Comparison of ENCODE assay signal across 24 mouse cellular contexts in the genomic region with DNA sequence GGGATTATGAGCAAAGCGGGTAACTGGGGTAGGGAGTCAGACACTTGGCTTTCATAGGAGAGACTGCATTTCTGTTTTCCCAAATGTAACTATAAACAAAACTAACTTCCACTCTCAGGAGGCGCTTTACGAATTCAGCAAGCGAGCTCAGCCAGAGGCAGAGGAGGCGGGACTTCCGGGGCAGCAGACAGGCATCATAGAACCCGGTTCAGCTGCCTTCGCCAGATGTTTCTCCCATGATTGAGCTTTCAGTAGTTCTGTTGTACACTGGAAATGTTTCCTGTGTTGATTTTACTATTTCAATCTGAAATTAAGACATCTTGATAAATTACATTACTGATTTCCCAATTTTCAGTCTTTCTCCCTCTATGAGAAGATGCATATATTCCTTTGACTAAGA.
DNase-seq lines count a peak whose midpoint lies in the region; ATAC-seq and TF ChIP-seq lines count a peak whose summit lies in the region.
"Had no signal": no experiment of that assay in that cellular context is flagged by ENCODE, and none has a peak within 500 bp of the region (broad histone marks: within the 10 kb centered on the region; RNA-seq: fewer than 3 reads in every experiment).

No protein-coding gene starts in this region.

- H3K36me3 ChIP-seq in lung, embryonic 14.5 days (ENCODE audit: insufficient read depth) = no peaks in the 10 kb centered on the region
- no peaks in the 10 kb centered on the region for H3K36me3 ChIP-seq in embryonic facial prominence, embryonic 14.5 days (ENCODE audit: control insufficient read depth, insufficient read depth, low read length)
- H3K36me3 ChIP-seq in midbrain, embryonic 10.5 days = no peaks in the 10 kb centered on the region
- H3K36me3 ChIP-seq: embryonic facial prominence, embryonic 12.5 days; forebrain, embryonic 10.5 days; heart, embryonic 12.5 days; heart, embryonic 15.5 days had no signal

- H3K9me3 ChIP-seq in lung, embryonic 14.5 days (ENCODE audit: low read depth, low read length) = no peaks in the 10 kb centered on the region
- H3K9me3 ChIP-seq in embryonic facial prominence, embryonic 14.5 days (ENCODE audit: control insufficient read depth, low read length) = no peaks in the 10 kb centered on the region
- no peaks in the 10 kb centered on the region for H3K9me3 ChIP-seq in midbrain, embryonic 10.5 days (replicated peaks)
- H3K9me3 ChIP-seq: embryonic facial prominence, embryonic 12.5 days had no signal

- H3K4me3 ChIP-seq in gastrocnemius, adult 2 months = peak overlapping the region; percentile 19; the same call in 1 of the 2 replicates
- H3K4me3 ChIP-seq in lung, embryonic 14.5 days (ENCODE audit: low read depth, low read length) = no peak overlapping the region
- no peak overlapping the region for H3K4me3 ChIP-seq in embryonic facial prominence, embryonic 14.5 days (ENCODE audit: low read depth, low read length)
- H3K4me3 ChIP-seq in midbrain, embryonic 10.5 days = no peak overlapping the region
- H3K4me3 ChIP-seq: embryonic facial prominence, embryonic 12.5 days; forebrain, embryonic 10.5 days; heart, embryonic 12.5 days; heart, embryonic 15.5 days had no signal

- TF ChIP-seq CTCF in gastrocnemius, adult 2 months (IDR thresholded peaks at IDR 0.05) = no peak
- TF ChIP-seq CTCF in lung, embryonic 14.5 days (IDR thresholded peaks at IDR 0.05; ENCODE audit: low read depth) = no peak

- H3K4me1 ChIP-seq in lung, embryonic 14.5 days (ENCODE audit: insufficient read depth) = no peaks in the 10 kb centered on the region
- no peaks in the 10 kb centered on the region for H3K4me1 ChIP-seq in embryonic facial prominence, embryonic 14.5 days (ENCODE audit: control insufficient read depth, insufficient read depth, low read length)
- no peaks in the 10 kb centered on the region for H3K4me1 ChIP-seq in midbrain, embryonic 10.5 days
- H3K4me1 ChIP-seq: embryonic facial prominence, embryonic 12.5 days; forebrain, embryonic 10.5 days; heart, embryonic 12.5 days; heart, embryonic 15.5 days had no signal

- no peak overlapping the region for H3K27ac ChIP-seq in gastrocnemius, adult 2 months
- no peak overlapping the region for H3K27ac ChIP-seq in lung, embryonic 14.5 days (ENCODE audit: low read depth)
- H3K27ac ChIP-seq in embryonic facial prominence, embryonic 14.5 days (replicated peaks; ENCODE audit: low read depth, low read length) = no peak overlapping the region
- no peak overlapping the region for H3K27ac ChIP-seq in midbrain, embryonic 10.5 days (replicated peaks)
- H3K27ac ChIP-seq: embryonic facial prominence, embryonic 12.5 days; forebrain, embryonic 10.5 days; heart, embryonic 15.5 days; hindbrain, embryonic 14.5 days had no signal

- intact Hi-C loops in gastrocnemius, adult 2 months (cut with DNase I) = no loop called here
- intact Hi-C loops in gastrocnemius, postnatal 36 days (cut with DNase I) = no loop called here

- H3K27me3 ChIP-seq in lung, embryonic 14.5 days (ENCODE audit: insufficient read depth, low read length) = no peaks in the 10 kb centered on the region
- no peaks in the 10 kb centered on the region for H3K27me3 ChIP-seq in embryonic facial prominence, embryonic 14.5 days (replicated peaks; ENCODE audit: control insufficient read depth, insufficient read depth, low read length)
- no peaks in the 10 kb centered on the region for H3K27me3 ChIP-seq in midbrain, embryonic 10.5 days (ENCODE audit: low read depth, poor library complexity, severe bottlenecking)
- H3K27me3 ChIP-seq: embryonic facial prominence, embryonic 12.5 days; heart, embryonic 12.5 days; heart, embryonic 15.5 days had no signal

- H3K4me2 ChIP-seq in lung, embryonic 14.5 days = no peak overlapping the region
- H3K4me2 ChIP-seq in embryonic facial prominence, embryonic 14.5 days (ENCODE audit: low read depth, low read length) = 0 out of 2 replicates have a peak overlapping the region, but pooled peaks have one; percentile 10
- H3K4me2 ChIP-seq: embryonic facial prominence, embryonic 12.5 days; heart, embryonic 12.5 days; heart, embryonic 15.5 days; hindbrain, embryonic 14.5 days had no signal

- WGBS in lung, embryonic 14.5 days = 68% methylated on average over 8 of the region's 8 CpGs
- WGBS in embryonic facial prominence, embryonic 14.5 days = 63% methylated on average over 8 of the region's 8 CpGs
- 83% methylated on average over 8 of the region's 8 CpGs for WGBS in midbrain, embryonic 10.5 days

- DNase-seq in gastrocnemius, adult 2 months = no peak
- no peak for DNase-seq in gastrocnemius, postnatal 36 days
- DNase-seq in lung, embryonic 14.5 days = peak; percentile 23
- no peak for DNase-seq in lung, postnatal 14 days
- DNase-seq in lung, postnatal 10 days = peak; percentile 16
- no peak for DNase-seq in lung, postnatal 25 days (ENCODE audit: low spot score)
- DNase-seq in embryonic facial prominence, embryonic 14.5 days (ENCODE audit: low spot score) = peak; percentile 18
- DNase-seq in midbrain, embryonic 10.5 days (ENCODE audit: low spot score) = no peak
- DNase-seq: adrenal gland, adult 2 months; adrenal gland, postnatal 14 days; cerebellum, adult 18-20 months; cerebellum, adult 9-10 months; cerebellum, postnatal 14 days; gastrocnemius, postnatal 10 days; heart, adult 18-20 months; heart, postnatal 10 days; heart, postnatal 4 days had no signal

- H3K9ac ChIP-seq in lung, embryonic 14.5 days = no peak overlapping the region
- no peak overlapping the region for H3K9ac ChIP-seq in embryonic facial prominence, embryonic 14.5 days (ENCODE audit: low read depth, low read length)
- H3K9ac ChIP-seq: embryonic facial prominence, embryonic 12.5 days; heart, embryonic 12.5 days; heart, embryonic 15.5 days; hindbrain, embryonic 14.5 days had no signal

- ATAC-seq in lung, embryonic 14.5 days (ENCODE audit: insufficient read depth) = no peak
- ATAC-seq in embryonic facial prominence, embryonic 14.5 days (ENCODE audit: low read depth) = no peak
- ATAC-seq: CD4-positive, CD25-positive, alpha-beta regulatory T cell, adult 4 months; forebrain, embryonic 14.5 days had no signal

Comparison
In these comparisons a context has a peak if more than half of its experiments do, and no peak if none do; other contexts are left out.
1. DNase-seq: peak in lung, embryonic 14.5 days (single experiment), lung, postnatal 10 days (single experiment) and embryonic facial prominence, embryonic 14.5 days (single experiment); none in gastrocnemius, adult 2 months (single experiment), gastrocnemius, postnatal 36 days (0 of 2), lung, postnatal 14 days (single experiment), lung, postnatal 25 days (single experiment) and midbrain, embryonic 10.5 days (single experiment).